Mouse (Mus musculus) hindbrain, postnatal 0 days (tissue): ENCODE measurements at regions not wholly inside any gene's neighbourhood (a gene's known extent, or its start where the extent isn't known, plus 50 kb on each side); places are given as distances from the start of the nearest gene placed in this dataset.
A peak's percentile ranks its signal among the peaks of the same experiment; 100 is the strongest.

Source experiments
- ATAC-seq: fragments of 200-750 bp; cut with Nextera tagmentation; 2 replicates; pipeline ENCODE4 v1.8.0; 2017; ENCODE audit warnings: mild to moderate bottlenecking, moderate TSS enrichment, moderate library complexity
- DNase-seq: peaks from one replicate; pipeline ENCODE4 v3.0.0-alpha.2; 2015; ENCODE audit warnings: low spot score
- H3K27ac ChIP-seq: fragments of 300-500 bp; sonication (generic); 2 replicates; pipeline ENCODE4 v1.5.1; 2014; ENCODE audit warnings: mild to moderate bottlenecking
- H3K27me3 ChIP-seq: fragments of 300-500 bp; sonication (generic); 2 replicates; pipeline ENCODE4 v1.6.1; 2014; ENCODE audit warnings: low read length, mixed read lengths; ENCODE audit not compliant: insufficient read depth
- H3K36me3 ChIP-seq: fragments of 300-500 bp; sonication (generic); 2 replicates; pipeline ENCODE4 v1.6.1; 2014; ENCODE audit warnings: low read length, mixed read lengths; ENCODE audit not compliant: insufficient read depth
- H3K4me1 ChIP-seq: fragments of 300-500 bp; sonication (generic); 2 replicates; pipeline ENCODE4 v1.6.1; 2014; ENCODE audit warnings: antibody characterized with exemption, low read length, mixed read lengths; ENCODE audit not compliant: insufficient read depth
- H3K4me2 ChIP-seq: fragments of 300-500 bp; sonication (generic); 2 replicates; pipeline ENCODE4 v1.6.1; 2014; ENCODE audit warnings: low read depth, mild to moderate bottlenecking, low read length, moderate library complexity, mixed read lengths
- H3K4me3 ChIP-seq: fragments of 300-500 bp; sonication (generic); 2 replicates; pipeline ENCODE4 v1.5.1; 2014; ENCODE audit warnings: low read length
- H3K9ac ChIP-seq: fragments of 300-500 bp; sonication (generic); replicated peaks from 2 replicates; pipeline ENCODE4 v1.6.1; 2014; ENCODE audit warnings: mild to moderate bottlenecking, low read length, moderate library complexity, mixed read lengths
- H3K9me3 ChIP-seq: fragments of 300-500 bp; sonication (generic); 2 replicates; pipeline ENCODE4 v1.6.1; 2016; ENCODE audit warnings: low read length, mixed read lengths
- CTCF ChIP-seq: IDR thresholded peaks from 2 replicates; pipeline ENCODE4 v1.5.1; 2016; ENCODE audit warnings: antibody characterized with exemption, control low read depth, low read depth
- WGBS: fragments of 180-500 bp; shearing (Covaris S2); extraction: QIAGEN DNeasy Blood & Tissue Kit; methylation state at CpG from one replicate; pipeline ENCODE4 v1.1.7; 2014; 5-methylcytosine and 5-hydroxymethylcytosine counted together

DNA sequence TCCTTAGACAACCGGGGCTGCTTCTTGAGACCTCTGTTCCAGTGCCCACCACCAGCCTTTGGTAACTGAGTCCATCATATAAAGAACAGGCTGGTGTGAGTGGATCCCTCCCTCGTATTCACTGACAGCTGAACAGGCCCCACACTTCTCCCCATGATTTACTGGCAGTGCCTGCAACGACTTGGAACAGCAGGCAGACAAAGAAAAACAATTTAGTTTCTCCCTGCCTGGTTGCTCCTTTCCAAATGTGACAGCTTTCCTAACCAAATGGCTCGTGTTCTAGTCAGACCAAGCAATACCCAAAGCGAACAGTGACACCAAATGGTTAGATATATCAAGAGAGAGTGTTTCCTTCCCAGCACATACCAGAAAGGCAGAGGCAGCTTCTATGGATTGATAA lies 150.0 kb upstream of the Adamts3 start:
- no peaks in the 10 kb centered on the region for H3K9me3 ChIP-seq
- H3K27me3 ChIP-seq = no peaks in the 10 kb centered on the region
- ATAC-seq (peak; percentile 70), DNase-seq (peak; percentile 52)
- no peak overlapping the region for H3K4me2 ChIP-seq
- no peaks in the 10 kb centered on the region for H3K4me1 ChIP-seq
- no peak overlapping the region for H3K9ac ChIP-seq
- TF ChIP-seq CTCF = peak; percentile 34; the same call in 1 of the 2 replicates
- WGBS = 30% methylated on average over 5 of the region's 5 CpGs
- no peak overlapping the region for H3K4me3 ChIP-seq
- H3K27ac ChIP-seq = 0 out of 2 replicates have a peak overlapping the region, but pooled peaks have one; percentile 9
- no peaks in the 10 kb centered on the region for H3K36me3 ChIP-seq

DNA sequence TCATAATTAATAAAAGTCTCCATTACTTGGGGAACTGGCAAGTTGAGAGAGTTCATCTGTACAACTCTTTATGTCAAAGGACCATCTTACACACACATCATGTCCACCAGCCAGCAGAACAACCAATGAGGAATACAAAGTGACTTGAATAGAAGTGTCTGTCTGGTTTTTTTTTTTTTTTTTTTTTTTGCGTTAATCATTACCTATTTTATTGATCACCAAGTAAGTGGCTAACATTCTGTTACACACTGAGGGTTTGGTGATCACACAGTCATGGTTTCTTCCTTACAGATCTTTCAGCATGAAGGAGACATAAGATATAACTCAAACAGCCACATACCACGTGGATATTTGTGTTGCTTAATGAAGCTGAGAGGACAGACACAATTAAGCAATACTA lies 147.6 kb upstream of the Adamts3 start:
- Histone ChIP-seq H3K4me2 (no peak overlapping the region), H3K4me1 (no peaks in the 10 kb centered on the region), H3K4me3 (no peak overlapping the region), H3K36me3 (no peaks in the 10 kb centered on the region), H3K27ac (no peak overlapping the region), H3K9me3 (no peaks in the 10 kb centered on the region), H3K9ac (no peak overlapping the region), H3K27me3 (no peaks in the 10 kb centered on the region)
- ATAC-seq (no peak), DNase-seq (no peak)
- no peak for TF ChIP-seq CTCF
- 75% methylated on average over 2 of the region's 2 CpGs for WGBS

DNA sequence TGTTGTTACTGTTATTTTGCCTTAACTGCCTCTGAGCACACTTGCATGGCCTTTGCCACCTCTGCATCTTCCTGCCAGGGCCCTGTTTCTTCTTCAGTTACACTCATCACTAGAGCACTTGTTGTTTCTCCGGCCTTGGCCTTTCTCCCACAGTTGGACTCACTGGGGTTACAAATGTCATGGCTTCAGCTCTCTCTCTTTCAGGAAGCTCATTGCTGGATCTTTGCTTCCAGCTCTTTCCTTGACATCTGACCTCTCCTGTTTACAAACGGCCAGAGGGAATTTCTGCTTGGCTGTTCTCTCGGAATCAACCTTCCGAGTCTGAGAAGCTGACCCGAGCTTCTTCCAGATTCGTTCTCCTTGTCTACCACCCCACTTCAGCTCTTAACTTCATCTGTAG lies 146.6 kb upstream of the Adamts3 start:
- 47% methylated on average over 6 of the region's 6 CpGs for WGBS
- TF ChIP-seq CTCF = no peak
- H3K4me3 ChIP-seq = no peak overlapping the region
- no peaks in the 10 kb centered on the region for H3K4me1 ChIP-seq
- ATAC-seq = no peak
- no peak overlapping the region for H3K4me2 ChIP-seq
- no peak for DNase-seq
- H3K9ac ChIP-seq = no peak overlapping the region
- H3K27ac ChIP-seq = no peak overlapping the region
- H3K9me3 ChIP-seq = no peaks in the 10 kb centered on the region
- H3K27me3 ChIP-seq = no peaks in the 10 kb centered on the region
- H3K36me3 ChIP-seq = no peaks in the 10 kb centered on the region

DNA sequence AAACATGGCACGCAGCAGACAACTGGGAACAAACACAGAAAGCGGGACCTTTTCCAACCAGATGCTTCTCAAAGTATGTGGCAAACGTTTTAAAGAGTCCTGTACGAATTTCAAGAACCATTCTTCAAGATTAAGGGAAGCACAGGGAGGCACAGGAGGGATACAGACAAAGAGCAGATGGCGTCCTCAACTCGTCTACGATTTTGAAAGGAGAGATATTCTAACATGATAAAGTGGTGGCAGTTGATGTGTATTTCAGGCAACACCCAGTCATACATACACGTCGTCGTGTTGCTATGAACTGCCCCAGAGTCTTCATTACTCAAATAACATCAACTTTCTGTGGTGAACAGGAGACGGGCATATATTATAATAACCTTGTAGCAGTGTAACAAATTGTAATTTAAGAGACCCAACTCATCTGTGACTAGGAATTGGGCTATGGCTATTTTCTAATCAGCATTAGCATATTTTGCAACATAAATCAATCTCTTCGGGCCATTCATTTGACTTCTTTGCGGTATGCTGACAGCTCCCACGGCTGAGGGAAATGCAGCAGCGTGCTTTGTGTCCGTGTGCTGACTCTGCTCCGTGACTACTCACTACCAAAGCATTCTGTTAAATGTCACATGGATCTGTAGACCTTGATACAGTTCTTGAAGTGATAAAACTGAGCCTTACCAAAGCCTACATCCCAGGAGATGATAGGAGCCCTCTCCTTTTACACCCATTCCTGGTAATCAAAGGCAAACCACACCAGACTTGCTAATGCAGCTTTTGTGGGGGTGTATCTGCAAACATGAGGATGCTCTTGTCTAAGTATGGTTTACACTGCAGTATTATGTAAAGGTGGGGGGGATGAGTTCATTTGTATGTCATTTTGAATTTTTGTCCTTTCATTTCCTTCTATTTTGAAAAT lies 144.0 kb upstream of the Adamts3 start:
- Histone ChIP-seq H3K9ac (no peak overlapping the region), H3K4me3 (no peak overlapping the region), H3K9me3 (no peaks in the 10 kb centered on the region), H3K27ac (no peak overlapping the region), H3K27me3 (no peaks in the 10 kb centered on the region), H3K36me3 (no peaks in the 10 kb centered on the region), H3K4me1 (no peaks in the 10 kb centered on the region), H3K4me2 (no peak overlapping the region)
- ATAC-seq (no peak), DNase-seq (peak; percentile 9)
- WGBS = 58% methylated on average over 17 of the region's 17 CpGs
- no peak for TF ChIP-seq CTCF

DNA sequence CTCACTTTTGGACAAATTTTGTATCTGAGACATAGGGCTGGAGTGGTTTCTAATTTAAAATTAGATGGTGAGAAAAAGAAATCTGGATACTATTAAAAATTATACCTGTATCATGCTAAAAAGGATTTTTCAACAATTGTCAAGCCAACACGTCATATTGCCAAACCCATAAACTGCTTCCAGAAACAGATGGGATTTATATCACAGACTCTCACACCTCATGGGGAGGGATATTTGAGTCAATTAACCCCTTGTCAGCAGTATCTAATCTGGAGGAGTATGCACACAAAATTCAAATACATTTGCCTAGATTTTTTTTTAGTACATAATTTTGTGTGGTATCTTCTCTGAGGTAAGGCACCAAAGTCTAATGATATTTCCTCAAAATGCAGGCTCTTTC lies 138.3 kb upstream of the Adamts3 start:
- Histone ChIP-seq H3K27me3 (no peaks in the 10 kb centered on the region), H3K36me3 (no peaks in the 10 kb centered on the region), H3K27ac (no peak overlapping the region), H3K9ac (no peak overlapping the region), H3K4me3 (no peak overlapping the region), H3K4me2 (no peak overlapping the region), H3K4me1 (no peaks in the 10 kb centered on the region), H3K9me3 (no peaks in the 10 kb centered on the region)
- ATAC-seq (no peak), DNase-seq (no peak)
- 65% methylated on average over 1 of the region's 1 CpGs for WGBS
- no peak for TF ChIP-seq CTCF

DNA sequence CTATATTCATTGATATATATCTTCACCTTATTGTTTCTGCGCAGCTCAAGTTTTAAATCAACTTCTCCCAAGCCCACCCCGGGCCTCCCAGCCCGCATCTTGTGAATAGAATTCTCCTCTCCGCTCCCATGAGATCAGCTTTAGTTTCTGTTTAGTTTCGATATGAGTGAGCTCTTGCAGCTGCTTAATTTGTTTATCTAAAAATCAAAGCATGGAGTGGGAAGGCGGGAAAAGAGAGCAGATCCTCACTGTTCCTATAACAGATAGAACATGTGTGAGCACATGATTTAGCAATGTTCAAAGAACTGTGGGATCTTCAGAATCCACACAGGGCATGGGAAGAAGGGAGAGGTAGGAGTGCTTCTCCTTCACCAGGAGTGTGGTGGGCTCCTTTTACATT lies 117.6 kb upstream of the Adamts3 start:
- TF ChIP-seq CTCF = no peak
- Histone ChIP-seq H3K27ac (no peak overlapping the region), H3K9me3 (no peaks in the 10 kb centered on the region), H3K9ac (no peak overlapping the region), H3K4me1 (no peaks in the 10 kb centered on the region), H3K27me3 (no peaks in the 10 kb centered on the region), H3K36me3 (no peaks in the 10 kb centered on the region), H3K4me2 (no peak overlapping the region), H3K4me3 (no peak overlapping the region)
- ATAC-seq = no peak
- 85% methylated on average over 6 of the region's 6 CpGs for WGBS
- DNase-seq = no peak

DNA sequence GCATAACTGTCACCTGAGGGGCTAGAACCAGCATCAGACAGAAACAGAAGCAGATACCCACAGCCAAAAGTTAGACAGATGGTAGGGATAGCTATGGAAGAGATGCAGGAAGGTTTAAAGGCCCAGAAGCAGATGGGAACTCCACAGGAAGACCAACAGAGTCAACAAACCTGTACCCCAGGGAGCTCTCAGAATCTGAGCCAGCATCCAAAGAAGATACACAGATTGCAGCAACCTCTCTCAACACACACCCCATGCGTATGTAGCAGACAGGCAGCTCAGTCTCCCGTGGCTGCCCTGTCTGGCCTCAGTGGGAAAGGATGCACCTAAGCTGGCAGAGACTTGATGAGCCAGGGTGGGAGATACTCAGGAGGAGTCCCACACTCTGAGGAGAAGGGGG lies 108.4 kb upstream of the Adamts3 start:
- ATAC-seq = peak; percentile 53; the same call in 1 of the 2 replicates
- TF ChIP-seq CTCF = no peak

More for the DNA sequence above, 108.4 kb upstream of the Adamts3 start:
- Histone ChIP-seq H3K36me3 (no peaks in the 10 kb centered on the region), H3K27ac (no peak overlapping the region), H3K4me2 (no peak overlapping the region), H3K4me3 (no peak overlapping the region), H3K27me3 (no peaks in the 10 kb centered on the region), H3K9ac (no peak overlapping the region), H3K4me1 (no peaks in the 10 kb centered on the region), H3K9me3 (no peaks in the 10 kb centered on the region)
- 65% methylated on average over 2 of the region's 2 CpGs for WGBS
- peak; percentile 25 for DNase-seq
